Mouse (Mus musculus): Measurements from ENCODE around the gene Dad1.

- TF ChIP-seq CTCF (IDR thresholded peaks at IDR 0.05; ENCODE audit: extremely low read depth, insufficient read depth, insufficient read length, insufficient replicate concordance) = no peak
- TF ChIP-seq POLR2A (IDR thresholded peaks at IDR 0.05; ENCODE audit: low read depth, low read length) = no peak
These were observed 35.2 kb downstream of the Dad1 start for GRCm38 (mm10) chr14:54218721-54219120.
